Mouse (Mus musculus): Measurements from ENCODE around the gene Golph3. TPM values are rescaled to one million over a fixed set of nuclear protein-coding genes. Genes with fewer than 3 reads are reported as not detected.

Gene Golph3
- polyA plus RNA-seq, 1 experiment from 2014 or later: 61.6 TPM

GRCm38 (mm10) chr15:12357459-12357858, 36.2 kb downstream of the Golph3 start:
- H3K4me1 ChIP-seq (ENCODE audit: control insufficient read depth, insufficient read depth, low read length): no peaks in the 10 kb centered on the region
- no peak overlapping the region for H3K4me2 ChIP-seq (ENCODE audit: low read length)
- no peaks in the 10 kb centered on the region for H3K27me3 ChIP-seq (ENCODE audit: control insufficient read depth, insufficient read depth, low read depth, low read length)
- H3K36me3 ChIP-seq (ENCODE audit: control insufficient read depth, insufficient read depth, low read length): no peaks in the 10 kb centered on the region; the same call in 1 of the 2 replicates
- H3K9ac ChIP-seq (ENCODE audit: low read depth, low read length): no peak overlapping the region
- H3K4me3 ChIP-seq (ENCODE audit: low read depth, low read length): no peak overlapping the region
- no peaks in the 10 kb centered on the region for H3K9me3 ChIP-seq (replicated peaks; ENCODE audit: control insufficient read depth, low read length, poor library complexity, severe bottlenecking)
- no peak for ATAC-seq
- H3K27ac ChIP-seq (ENCODE audit: low read length): no peak overlapping the region

GRCm38 (mm10) chr15:12358384-12358783, 37.1 kb downstream of the Golph3 start:
- Histone ChIP-seq H3K36me3 (ENCODE audit: control insufficient read depth, insufficient read depth, low read length) (no peaks in the 10 kb centered on the region; the same call in 1 of the 2 replicates), H3K9ac (ENCODE audit: low read depth, low read length) (no peak overlapping the region), H3K27me3 (ENCODE audit: control insufficient read depth, insufficient read depth, low read depth, low read length) (no peaks in the 10 kb centered on the region), H3K4me1 (ENCODE audit: control insufficient read depth, insufficient read depth, low read length) (no peaks in the 10 kb centered on the region), H3K4me2 (ENCODE audit: low read length) (no peak overlapping the region), H3K4me3 (ENCODE audit: low read depth, low read length) (no peak overlapping the region), H3K27ac (ENCODE audit: low read length) (no peak overlapping the region), H3K9me3 (replicated peaks; ENCODE audit: control insufficient read depth, low read length, poor library complexity, severe bottlenecking) (no peaks in the 10 kb centered on the region)
- WGBS: 96% methylated on average over 5 of the region's 5 CpGs
- no peak for ATAC-seq

GRCm38 (mm10) chr15:12360519-12361212, 39.4 kb downstream of the Golph3 start:
- Histone ChIP-seq H3K27me3 (ENCODE audit: control insufficient read depth, insufficient read depth, low read depth, low read length) (no peaks in the 10 kb centered on the region), H3K36me3 (ENCODE audit: control insufficient read depth, insufficient read depth, low read length) (no peaks in the 10 kb centered on the region; the same call in 1 of the 2 replicates), H3K27ac (ENCODE audit: low read length) (no peak overlapping the region), H3K9me3 (replicated peaks; ENCODE audit: control insufficient read depth, low read length, poor library complexity, severe bottlenecking) (no peaks in the 10 kb centered on the region), H3K9ac (ENCODE audit: low read depth, low read length) (no peak overlapping the region), H3K4me2 (ENCODE audit: low read length) (no peak overlapping the region), H3K4me1 (ENCODE audit: control insufficient read depth, insufficient read depth, low read length) (peaks cover 5% of the 10 kb centered on the region), H3K4me3 (ENCODE audit: low read depth, low read length) (no peak overlapping the region)
- 79% methylated on average over 19 of the region's 19 CpGs for WGBS
- ATAC-seq: no peak

GRCm38 (mm10) chr15:12362001-12362700, 40.9 kb downstream of the Golph3 start:
- no peaks in the 10 kb centered on the region for H3K27me3 ChIP-seq (ENCODE audit: control insufficient read depth, insufficient read depth, low read depth, low read length)
- no peak overlapping the region for H3K4me2 ChIP-seq (ENCODE audit: low read length)
- peaks cover 11% of the 10 kb centered on the region for H3K4me1 ChIP-seq (ENCODE audit: control insufficient read depth, insufficient read depth, low read length)
- H3K4me3 ChIP-seq (ENCODE audit: low read depth, low read length): no peak overlapping the region
- H3K9ac ChIP-seq (ENCODE audit: low read depth, low read length): no peak overlapping the region
- no peaks in the 10 kb centered on the region for H3K9me3 ChIP-seq (replicated peaks; ENCODE audit: control insufficient read depth, low read length, poor library complexity, severe bottlenecking)
- H3K27ac ChIP-seq (ENCODE audit: low read length): no peak overlapping the region
- ATAC-seq: no peak
- H3K36me3 ChIP-seq (ENCODE audit: control insufficient read depth, insufficient read depth, low read length): no peaks in the 10 kb centered on the region
- 85% methylated on average over 14 of the region's 14 CpGs for WGBS

GRCm38 (mm10) chr15:12362701-12363040, 41.4 kb downstream of the Golph3 start:
- Histone ChIP-seq H3K27ac (ENCODE audit: low read length) (no peak overlapping the region), H3K9ac (ENCODE audit: low read depth, low read length) (no peak overlapping the region), H3K4me3 (ENCODE audit: low read depth, low read length) (no peak overlapping the region), H3K9me3 (replicated peaks; ENCODE audit: control insufficient read depth, low read length, poor library complexity, severe bottlenecking) (no peaks in the 10 kb centered on the region), H3K36me3 (ENCODE audit: control insufficient read depth, insufficient read depth, low read length) (no peaks in the 10 kb centered on the region), H3K4me2 (ENCODE audit: low read length) (no peak overlapping the region), H3K27me3 (ENCODE audit: control insufficient read depth, insufficient read depth, low read depth, low read length) (no peaks in the 10 kb centered on the region), H3K4me1 (ENCODE audit: control insufficient read depth, insufficient read depth, low read length) (peaks cover 11% of the 10 kb centered on the region)
- 83% methylated on average over 6 of the region's 6 CpGs for WGBS
- no peak for ATAC-seq

- no peak overlapping the region for H3K4me2 ChIP-seq (ENCODE audit: low read length)
- H3K9me3 ChIP-seq (replicated peaks; ENCODE audit: control insufficient read depth, low read length, poor library complexity, severe bottlenecking): no peaks in the 10 kb centered on the region
- H3K27me3 ChIP-seq (ENCODE audit: control insufficient read depth, insufficient read depth, low read depth, low read length): no peaks in the 10 kb centered on the region
- no peaks in the 10 kb centered on the region for H3K36me3 ChIP-seq (ENCODE audit: control insufficient read depth, insufficient read depth, low read length)
- no peak for ATAC-seq
- no peak overlapping the region for H3K9ac ChIP-seq (ENCODE audit: low read depth, low read length)
- H3K27ac ChIP-seq (ENCODE audit: low read length): no peak overlapping the region
- H3K4me1 ChIP-seq (ENCODE audit: control insufficient read depth, insufficient read depth, low read length): peaks cover 14% of the 10 kb centered on the region
- WGBS: 93% methylated on average over 4 of the region's 4 CpGs
- no peak overlapping the region for H3K4me3 ChIP-seq (ENCODE audit: low read depth, low read length)
These were observed 42.8 kb downstream of the Golph3 start for GRCm38 (mm10) chr15:12364096-12364495.

GRCm38 (mm10) chr15:12365416-12366071, 44.3 kb downstream of the Golph3 start:
- H3K9ac ChIP-seq (ENCODE audit: low read depth, low read length): no peak overlapping the region
- peaks cover 14% of the 10 kb centered on the region for H3K4me1 ChIP-seq (ENCODE audit: control insufficient read depth, insufficient read depth, low read length)
- no peaks in the 10 kb centered on the region for H3K27me3 ChIP-seq (ENCODE audit: control insufficient read depth, insufficient read depth, low read depth, low read length)
- WGBS: 68% methylated on average over 15 of the region's 15 CpGs
- no peak overlapping the region for H3K4me3 ChIP-seq (ENCODE audit: low read depth, low read length)
- no peaks in the 10 kb centered on the region for H3K36me3 ChIP-seq (ENCODE audit: control insufficient read depth, insufficient read depth, low read length)
- peak overlapping the region; percentile 6; the same call in 1 of the 2 replicates for H3K4me2 ChIP-seq (ENCODE audit: low read length)
- no peak; the same call in 1 of the 2 replicates for ATAC-seq
- no peaks in the 10 kb centered on the region for H3K9me3 ChIP-seq (replicated peaks; ENCODE audit: control insufficient read depth, low read length, poor library complexity, severe bottlenecking)
- H3K27ac ChIP-seq (ENCODE audit: low read length): peak overlapping the region; percentile 88

GRCm38 (mm10) chr15:12366072-12366469, 44.8 kb downstream of the Golph3 start:
- WGBS: 9% methylated on average over 3 of the region's 3 CpGs
- Histone ChIP-seq H3K27ac (ENCODE audit: low read length) (peak overlapping the region; percentile 88), H3K9ac (ENCODE audit: low read depth, low read length) (no peak overlapping the region), H3K4me2 (ENCODE audit: low read length) (peak overlapping the region; percentile 6; the same call in 1 of the 2 replicates), H3K36me3 (ENCODE audit: control insufficient read depth, insufficient read depth, low read length) (no peaks in the 10 kb centered on the region), H3K9me3 (replicated peaks; ENCODE audit: control insufficient read depth, low read length, poor library complexity, severe bottlenecking) (no peaks in the 10 kb centered on the region), H3K4me3 (ENCODE audit: low read depth, low read length) (no peak overlapping the region), H3K27me3 (ENCODE audit: control insufficient read depth, insufficient read depth, low read depth, low read length) (no peaks in the 10 kb centered on the region), H3K4me1 (ENCODE audit: control insufficient read depth, insufficient read depth, low read length) (peaks cover 14% of the 10 kb centered on the region)
- peak; percentile 93 for ATAC-seq

Data from midbrain, embryonic 16.5 days (tissue).